Mouse (Mus musculus) kidney, adult 2 months (tissue): Measurements from ENCODE around the gene Golga2. TPM values are rescaled to one million over a fixed set of nuclear protein-coding genes. Genes with fewer than 3 reads are reported as not detected.

Experiments used
- DNase-seq: peaks from one replicate; pipeline ENCODE4 v3.0.0; 2021
- H3K27ac ChIP-seq: fragments of 200-500 bp; 2 replicates; pipeline ENCODE4 v1.5.1; 2012; ENCODE audit warnings: low read depth, low read length, control low read depth, inconsistent platforms; ENCODE audit not compliant: insufficient read depth
- H3K27me3 ChIP-seq: fragments of 200-500 bp; replicated peaks from 2 replicates; pipeline ENCODE4 v1.6.1; 2012; ENCODE audit warnings: mild to moderate bottlenecking, moderate library complexity, low read length, inconsistent platforms; ENCODE audit not compliant: control insufficient read depth, insufficient read depth
- H3K36me3 ChIP-seq: fragments of 200-500 bp; 2 replicates; pipeline ENCODE4 v1.6.1; 2012; ENCODE audit warnings: mild to moderate bottlenecking, moderate library complexity, low read length, inconsistent platforms; ENCODE audit not compliant: control insufficient read depth, insufficient read depth
- H3K4me1 ChIP-seq: fragments of 200-500 bp; 2 replicates; pipeline ENCODE4 v1.6.1; 2011; ENCODE audit warnings: low read length; ENCODE audit not compliant: control insufficient read depth, insufficient read depth
- H3K4me3 ChIP-seq: fragments of 200-500 bp; 2 replicates; pipeline ENCODE4 v1.5.1; 2011; ENCODE audit warnings: mild to moderate bottlenecking, low read depth, low read length, control low read depth; ENCODE audit not compliant: insufficient read depth
- CTCF ChIP-seq: fragments of 200-500 bp; conservative IDR thresholded peaks from 2 replicates; pipeline ENCODE4 v1.5.1; 2011; ENCODE audit warnings: low read depth, mild to moderate bottlenecking, control low read depth, low read length, moderate library complexity, mixed read lengths; ENCODE audit not compliant: insufficient read depth, insufficient read length
- POLR2A ChIP-seq: fragments of 200-500 bp; IDR thresholded peaks from one replicate; pipeline ENCODE4 v1.6.1; 2011; ENCODE audit warnings: low read depth, low read length, control low read depth
- WGBS: fragments of 180-500 bp; shearing (Covaris S2); methylation state at CpG from one replicate; pipeline ENCODE4 v1.1.7; 2018; 5-methylcytosine and 5-hydroxymethylcytosine counted together
- polyA plus RNA-seq: library from polyadenylated mRNA; depleted of rRNA; stranded (reverse); fragments of >200 nt; gene quantifications from 2 replicates; pipeline ENCODE4 v1.2.3, GENCODE M21; 2012

Golga2 gene
- polyA plus RNA-seq, 1 experiment, result 31.2 TPM

DNA sequence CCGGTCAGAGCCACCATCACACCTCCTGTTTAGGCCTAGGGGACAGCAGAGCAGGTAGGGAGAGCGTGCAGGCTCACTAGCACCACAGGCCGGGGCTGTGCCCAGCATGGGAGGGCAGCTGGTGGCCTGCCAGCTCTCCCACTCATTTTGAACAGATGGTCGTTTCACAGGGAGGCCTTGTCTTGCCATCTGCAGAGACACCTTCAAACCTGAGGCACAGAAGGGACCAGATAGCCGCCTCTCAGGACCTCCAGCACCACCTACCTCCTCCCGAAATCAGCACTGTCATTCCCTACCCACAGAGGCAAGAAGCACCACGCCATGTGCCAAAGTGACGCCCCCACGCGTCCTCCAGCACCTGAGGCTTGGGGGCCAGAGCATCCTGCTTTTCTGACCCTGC lies 56.9 kb downstream of the Golga2 start:
- no peak for TF ChIP-seq POLR2A
- TF ChIP-seq CTCF, result no peak
- H3K27ac ChIP-seq, result no peak overlapping the region
- H3K36me3 ChIP-seq, result no peaks in the 10 kb centered on the region
- no peaks in the 10 kb centered on the region for H3K27me3 ChIP-seq
- no peak overlapping the region for H3K4me3 ChIP-seq
- no peaks in the 10 kb centered on the region for H3K4me1 ChIP-seq
- 87% methylated on average over 10 of the region's 10 CpGs for WGBS
- no peak for DNase-seq

DNA sequence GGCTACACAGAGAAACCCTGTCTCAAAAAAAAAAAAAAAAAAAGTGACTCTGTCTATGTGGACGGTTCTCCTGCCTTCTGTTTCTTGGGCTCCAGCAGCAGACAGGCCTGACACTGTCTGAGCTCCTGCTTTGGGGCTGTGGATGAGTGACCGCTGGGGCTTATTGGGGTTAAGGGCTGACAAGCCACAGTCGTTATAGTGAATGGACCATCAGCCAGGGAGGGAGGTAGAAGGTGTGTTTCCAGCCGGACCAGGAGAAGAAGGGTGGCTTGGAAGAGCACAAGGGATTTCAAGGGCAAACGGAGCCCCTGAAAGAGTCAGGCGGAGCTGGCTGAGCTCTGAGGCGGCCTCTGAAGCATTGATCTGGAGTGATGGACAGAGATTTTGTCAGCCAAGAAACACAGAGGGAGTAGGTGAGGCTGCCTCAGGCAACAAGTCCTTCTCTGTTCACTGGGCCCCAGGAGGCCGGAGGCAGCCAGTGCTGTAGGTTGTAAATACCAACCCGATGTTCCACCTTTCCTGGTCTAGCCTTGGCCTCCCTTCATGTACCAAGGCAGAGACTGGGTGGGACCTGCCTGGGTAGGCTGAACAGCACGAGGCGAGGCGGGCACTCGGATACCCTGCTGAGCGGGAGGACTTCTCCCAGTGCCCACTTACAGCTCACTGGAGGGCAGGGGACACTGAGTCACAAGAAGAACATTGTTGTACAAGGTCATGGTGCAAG lies 57.6 kb downstream of the Golga2 start:
- 77% methylated on average over 14 of the region's 14 CpGs for WGBS

DNA sequence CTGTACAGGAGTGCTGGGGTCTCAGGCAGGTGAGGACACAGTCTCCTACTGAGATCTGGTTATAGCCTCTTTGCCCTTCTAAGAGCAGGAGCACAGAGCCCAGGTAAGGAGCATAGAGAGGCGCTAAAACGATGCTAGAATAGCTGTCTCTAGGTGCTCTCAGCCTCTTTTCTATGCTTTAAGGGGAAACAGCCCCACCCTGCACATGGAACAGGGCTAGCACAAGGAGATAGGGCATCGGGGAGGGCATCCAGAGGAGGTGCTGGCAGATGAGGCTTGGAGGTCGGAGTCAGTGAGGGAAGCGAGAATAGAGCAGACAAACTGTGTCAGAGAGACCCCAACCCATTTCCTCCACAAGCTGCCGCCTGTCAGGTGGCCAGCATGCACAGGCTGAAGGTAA lies 59.8 kb downstream of the Golga2 start:
- H3K36me3 ChIP-seq, result no peaks in the 10 kb centered on the region
- H3K4me3 ChIP-seq, result no peak overlapping the region
- no peak overlapping the region for H3K27ac ChIP-seq
- DNase-seq, result no peak
- H3K4me1 ChIP-seq, result no peaks in the 10 kb centered on the region
- 83% methylated on average over 6 of the region's 6 CpGs for WGBS
- H3K27me3 ChIP-seq, result no peaks in the 10 kb centered on the region
- TF ChIP-seq POLR2A (no peak), CTCF (no peak)

More for the DNA sequence above, 57.6 kb downstream of the Golga2 start:
- DNase-seq, result no peak
- Histone ChIP-seq H3K27me3 (no peaks in the 10 kb centered on the region), H3K36me3 (no peaks in the 10 kb centered on the region), H3K27ac (no peak overlapping the region), H3K4me1 (no peaks in the 10 kb centered on the region), H3K4me3 (no peak overlapping the region)
- TF ChIP-seq POLR2A, result no peak
- no peak for TF ChIP-seq CTCF

DNA sequence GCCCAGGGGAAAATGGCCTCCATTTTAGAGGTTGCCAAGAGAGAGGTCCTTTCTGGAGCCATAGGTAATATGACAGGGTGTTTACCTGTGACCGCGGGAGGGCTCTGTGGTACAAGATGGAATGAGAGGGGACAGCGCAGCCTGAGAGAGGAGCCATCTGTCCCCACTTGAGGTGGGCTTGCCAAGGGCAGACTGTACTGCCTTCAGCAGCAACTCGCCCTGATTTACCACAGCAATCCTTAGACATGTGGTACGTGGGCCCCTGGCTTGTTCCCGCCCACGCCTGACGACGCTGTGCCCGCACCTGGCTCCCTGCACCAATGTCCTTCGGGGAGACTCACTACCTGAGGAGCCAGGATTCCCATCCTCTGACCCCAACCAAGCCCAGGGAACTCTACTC lies 61.1 kb downstream of the Golga2 start:
- no peak overlapping the region for H3K4me3 ChIP-seq
- no peaks in the 10 kb centered on the region for H3K36me3 ChIP-seq
- WGBS, result 86% methylated on average over 11 of the region's 11 CpGs
- H3K27me3 ChIP-seq, result no peaks in the 10 kb centered on the region; the same call in 1 of the 2 replicates
- peaks cover under 1% of the 10 kb centered on the region; the same call in 1 of the 2 replicates for H3K4me1 ChIP-seq
- no peak for DNase-seq
- TF ChIP-seq POLR2A (no peak), CTCF (no peak)
- no peak overlapping the region for H3K27ac ChIP-seq

DNA sequence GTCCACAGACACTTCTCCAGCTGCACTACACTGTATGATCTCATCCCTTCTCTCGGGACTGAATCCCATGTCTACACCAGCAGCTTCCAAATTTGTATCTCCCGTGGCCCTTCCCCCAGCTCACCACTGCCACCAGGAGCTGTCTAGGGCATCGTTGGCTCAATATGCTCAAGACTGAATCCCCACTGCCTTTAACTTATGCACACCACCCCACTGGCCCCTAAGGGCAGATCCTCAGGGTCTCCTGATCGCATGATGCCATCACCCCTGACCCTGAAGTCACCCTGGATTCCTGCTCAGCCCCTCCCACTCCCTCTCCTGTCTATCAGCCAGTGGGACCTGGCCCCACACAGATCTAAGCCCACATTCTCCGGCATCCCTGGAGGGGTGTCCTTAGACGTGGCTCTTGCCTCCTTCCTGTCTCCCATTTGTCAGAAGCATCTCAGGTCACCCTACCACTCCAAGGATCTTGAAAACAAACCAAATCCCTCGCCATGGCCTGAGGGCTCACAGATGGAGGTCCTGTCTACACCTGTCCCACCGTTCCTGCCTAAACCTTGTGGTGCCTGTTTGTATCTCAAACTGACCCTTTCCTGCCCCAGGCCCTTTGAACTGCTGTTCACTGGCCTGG lies 62.6 kb downstream of the Golga2 start:
- no peaks in the 10 kb centered on the region for H3K36me3 ChIP-seq
- no peak overlapping the region for H3K4me3 ChIP-seq
- peaks cover 3% of the 10 kb centered on the region; the same call in 1 of the 2 replicates for H3K4me1 ChIP-seq
- TF ChIP-seq CTCF, result no peak
- no peak for TF ChIP-seq POLR2A
- H3K27me3 ChIP-seq, result no peaks in the 10 kb centered on the region; the same call in 1 of the 2 replicates
- no peak overlapping the region for H3K27ac ChIP-seq
- no peak for DNase-seq
- WGBS, result 74% methylated on average over 8 of the region's 8 CpGs

DNA sequence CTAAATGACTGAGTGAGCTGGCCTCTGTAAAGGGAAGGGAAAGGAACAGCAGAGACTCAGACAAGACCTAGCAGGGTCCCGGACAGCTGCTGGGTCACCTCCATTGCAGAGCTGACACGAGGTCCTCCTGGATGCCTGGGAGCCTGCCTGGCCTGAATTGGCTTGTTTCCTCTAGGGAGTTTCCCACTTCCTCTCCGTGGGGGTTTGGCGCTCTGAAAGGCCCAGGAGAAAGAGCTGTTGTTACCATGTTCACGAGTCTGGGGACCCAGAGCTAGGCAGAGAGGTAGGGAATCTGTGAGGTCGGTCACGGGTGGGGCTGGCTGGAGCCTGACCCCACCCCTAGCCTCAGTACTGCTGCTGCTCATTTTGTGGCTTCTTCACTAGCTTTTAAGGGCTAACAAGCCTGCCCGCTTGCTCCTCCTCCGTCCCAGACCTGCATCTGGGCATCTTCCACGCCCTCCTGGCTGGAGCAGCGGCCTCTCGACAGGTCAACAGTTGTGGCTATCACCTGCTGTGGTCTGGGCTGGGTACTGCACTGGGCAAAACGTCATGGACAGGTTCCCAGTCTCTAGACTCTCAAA lies 63.4 kb downstream of the Golga2 start:
- Histone ChIP-seq H3K4me3 (no peak overlapping the region), H3K27ac (no peak overlapping the region), H3K27me3 (no peaks in the 10 kb centered on the region; the same call in 1 of the 2 replicates), H3K4me1 (peaks cover 3% of the 10 kb centered on the region; the same call in 1 of the 2 replicates), H3K36me3 (no peaks in the 10 kb centered on the region)
- 58% methylated on average over 13 of the region's 13 CpGs for WGBS
- no peak for DNase-seq
- no peak for TF ChIP-seq POLR2A
- TF ChIP-seq CTCF, result no peak

DNA sequence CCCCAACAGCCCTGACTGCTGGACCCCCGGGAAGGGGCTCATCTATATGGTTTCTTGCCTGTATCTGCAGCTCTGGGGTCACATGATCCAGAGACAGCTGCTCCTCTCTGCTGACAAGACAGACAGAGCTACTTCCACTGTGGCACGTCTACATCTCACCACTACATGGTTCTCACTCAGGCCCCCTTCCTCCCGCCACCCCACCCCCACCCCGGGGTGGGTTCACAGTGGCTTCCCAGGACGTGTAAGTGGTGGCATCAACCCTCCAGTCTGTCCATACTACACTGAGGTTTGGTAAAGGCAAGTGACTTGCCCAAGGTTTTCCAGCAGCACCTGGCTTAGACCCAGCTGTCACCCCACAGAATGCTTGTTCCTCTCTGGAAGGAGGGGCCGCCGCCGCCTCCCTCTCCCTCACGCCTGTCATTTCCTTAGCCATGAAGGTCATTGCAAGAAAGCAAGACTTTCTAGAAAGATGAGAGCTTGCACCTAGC lies 64.3 kb downstream of the Golga2 start:
- no peaks in the 10 kb centered on the region; the same call in 1 of the 2 replicates for H3K27me3 ChIP-seq
- peaks cover 3% of the 10 kb centered on the region; the same call in 1 of the 2 replicates for H3K4me1 ChIP-seq
- TF ChIP-seq POLR2A, result no peak
- no peak for TF ChIP-seq CTCF
- no peak overlapping the region for H3K4me3 ChIP-seq
- H3K36me3 ChIP-seq, result no peaks in the 10 kb centered on the region
- WGBS, result 66% methylated on average over 9 of the region's 9 CpGs
- no peak overlapping the region for H3K27ac ChIP-seq
- no peak for DNase-seq
